Mouse (Mus musculus) splenic B cell, adult 2 months (primary cell): Measurements from ENCODE around the gene Exoc3l2.

Experiments used
- DNase-seq: peaks from one replicate; pipeline ENCODE4 v3.0.0-alpha.2; 2011; ENCODE audit warnings: low read depth, low spot score
- H3K27me3 ChIP-seq: 2 replicates; pipeline ENCODE4 v1.6.1; 2012; ENCODE audit warnings: mild to moderate bottlenecking, low read length, moderate library complexity, mixed read lengths; ENCODE audit not compliant: control insufficient read depth, poor library complexity, insufficient read depth, severe bottlenecking
- H3K36me3 ChIP-seq: 2 replicates; pipeline ENCODE4 v1.6.1; 2012; ENCODE audit warnings: mild to moderate bottlenecking, low read length, moderate library complexity, mixed read lengths; ENCODE audit not compliant: control insufficient read depth, poor library complexity, insufficient read depth, severe bottlenecking

The Exoc3l2 gene

DNA sequence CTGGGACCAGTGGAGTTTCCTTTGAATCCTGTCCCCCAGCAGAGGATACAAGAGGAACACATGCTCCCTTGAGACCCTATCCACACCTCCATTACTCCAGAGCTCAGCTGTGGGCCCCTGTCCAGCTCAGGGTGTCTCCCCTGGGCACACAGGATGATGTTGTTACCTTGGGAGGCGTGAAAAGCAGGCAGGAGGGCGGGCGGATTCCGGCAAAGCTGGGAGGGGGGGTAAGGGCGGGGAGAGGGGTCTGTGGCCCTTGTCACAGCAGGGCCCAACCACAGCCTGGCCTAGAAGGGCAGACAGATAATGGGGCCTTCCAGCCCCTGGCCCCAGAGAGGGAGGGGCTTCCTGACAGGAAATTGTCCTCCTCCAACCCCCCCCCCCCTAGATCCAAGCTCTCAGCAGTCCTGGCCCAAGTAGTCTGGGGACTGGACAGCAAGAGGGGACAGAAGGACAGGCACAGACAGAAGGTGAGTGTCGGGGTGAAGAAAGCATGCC lies at the start of gene Exoc3l2:
Gene Exoc3l2, plus strand, starts transcription at position 448 of the 498 bp plus-strand sequence.
- H3K27me3 ChIP-seq = no peaks in the 10 kb centered on the region
- no peaks in the 10 kb centered on the region for H3K36me3 ChIP-seq
- no peak for DNase-seq

DNA sequence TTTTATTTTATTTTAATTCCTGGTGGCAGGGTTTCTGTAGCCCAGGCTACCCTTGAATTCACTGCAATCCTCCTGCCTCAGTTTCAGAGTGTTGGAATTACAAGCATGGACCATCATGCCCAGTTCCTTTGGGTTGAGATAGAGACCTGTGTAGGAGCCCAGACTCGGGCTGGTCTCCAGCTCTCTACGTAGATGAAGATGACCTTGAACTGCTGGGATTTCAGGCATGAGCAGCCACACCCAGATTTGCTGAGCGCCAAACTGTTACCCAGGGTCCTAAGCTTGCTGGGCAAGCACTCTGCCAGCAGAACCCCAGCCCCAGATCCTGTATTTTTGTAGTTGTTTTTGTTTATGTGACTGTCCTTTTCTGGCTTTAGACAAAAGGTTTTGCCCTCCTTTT lies 49.6 kb upstream of the Exoc3l2 start:
- no peak for DNase-seq
- no peaks in the 10 kb centered on the region for H3K36me3 ChIP-seq
- H3K27me3 ChIP-seq = no peaks in the 10 kb centered on the region

DNA sequence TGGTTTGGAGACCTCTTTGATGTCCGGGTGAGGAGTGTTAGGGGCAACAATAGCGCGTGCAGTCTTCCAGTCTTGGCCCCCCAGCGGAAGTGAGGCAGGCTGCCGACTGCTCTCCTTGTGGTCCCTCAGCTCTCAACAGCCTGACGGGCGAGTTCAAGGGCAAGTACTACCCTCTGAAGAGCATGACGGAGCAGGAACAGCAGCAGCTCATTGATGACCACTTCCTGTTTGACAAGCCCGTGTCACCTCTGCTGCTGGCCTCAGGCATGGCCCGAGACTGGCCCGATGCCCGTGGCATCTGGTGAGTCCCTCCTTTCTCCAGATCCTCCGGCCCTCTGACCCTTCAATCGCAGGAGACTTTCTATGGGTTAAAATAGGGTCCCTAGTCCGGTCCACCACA lies 46.5 kb upstream of the Exoc3l2 start:
- Histone ChIP-seq H3K36me3 (no peaks in the 10 kb centered on the region), H3K27me3 (no peaks in the 10 kb centered on the region)
- DNase-seq = no peak

DNA sequence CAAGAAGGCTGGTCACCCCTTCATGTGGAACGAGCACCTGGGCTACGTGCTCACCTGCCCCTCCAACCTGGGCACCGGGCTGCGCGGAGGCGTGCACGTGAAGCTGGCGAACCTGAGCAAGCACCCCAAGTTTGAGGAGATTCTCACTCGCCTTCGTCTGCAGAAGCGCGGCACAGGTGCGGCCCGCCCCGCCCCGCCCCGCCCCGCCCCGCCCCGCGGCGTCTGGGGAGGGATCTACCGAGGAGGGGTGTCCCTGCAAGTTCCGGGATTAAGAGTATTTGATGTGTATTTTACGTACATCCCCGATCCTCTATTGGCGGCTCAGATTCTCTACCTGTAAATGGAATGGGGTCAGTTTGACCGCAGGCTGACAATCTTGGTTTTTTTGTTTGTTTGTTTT lies 43.0 kb upstream of the Exoc3l2 start:
- peak; percentile 28 for DNase-seq
- no peaks in the 10 kb centered on the region for H3K36me3 ChIP-seq
- H3K27me3 ChIP-seq = no peaks in the 10 kb centered on the region

DNA sequence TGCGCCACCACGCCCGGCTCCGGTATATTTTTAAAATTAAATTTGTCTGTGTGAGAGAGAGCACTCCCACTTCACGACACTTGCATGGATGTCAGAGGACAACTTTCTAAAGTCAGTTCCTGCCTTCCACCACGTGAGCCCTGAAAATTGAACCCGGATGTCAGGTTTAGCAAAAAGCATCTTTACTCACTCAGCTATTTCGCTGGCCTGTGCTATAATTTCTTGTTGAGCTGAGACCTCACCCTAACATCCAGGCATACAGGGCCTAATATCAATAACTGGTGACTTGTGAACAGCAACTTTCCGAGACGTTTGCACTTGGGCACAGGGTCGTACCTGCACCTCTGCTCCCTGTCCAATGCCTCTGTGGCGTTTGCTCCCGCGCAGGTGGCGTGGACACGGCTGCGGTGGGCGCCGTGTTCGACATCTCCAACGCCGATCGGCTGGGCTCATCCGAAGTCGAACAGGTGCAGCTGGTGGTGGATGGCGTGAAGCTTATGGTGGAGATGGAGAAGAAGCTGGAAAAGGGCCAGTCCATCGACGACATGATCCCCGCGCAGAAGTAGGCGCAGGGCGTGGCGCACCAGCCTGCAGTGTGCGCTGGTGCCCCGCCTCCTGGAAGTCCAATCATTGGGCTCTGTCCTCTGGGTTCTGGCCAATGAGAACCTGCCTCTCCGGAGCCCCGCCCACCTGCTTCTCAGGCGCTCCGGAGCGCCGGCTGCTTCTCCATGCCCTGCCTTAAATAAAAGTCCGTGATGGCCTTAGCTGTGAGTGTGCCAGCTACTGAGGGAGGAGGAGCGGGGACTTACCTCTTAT lies 42.1 kb upstream of the Exoc3l2 start:
- peaks cover 2% of the 10 kb centered on the region; the same call in 1 of the 2 replicates for H3K36me3 ChIP-seq
- DNase-seq = peak; percentile 89

DNA sequence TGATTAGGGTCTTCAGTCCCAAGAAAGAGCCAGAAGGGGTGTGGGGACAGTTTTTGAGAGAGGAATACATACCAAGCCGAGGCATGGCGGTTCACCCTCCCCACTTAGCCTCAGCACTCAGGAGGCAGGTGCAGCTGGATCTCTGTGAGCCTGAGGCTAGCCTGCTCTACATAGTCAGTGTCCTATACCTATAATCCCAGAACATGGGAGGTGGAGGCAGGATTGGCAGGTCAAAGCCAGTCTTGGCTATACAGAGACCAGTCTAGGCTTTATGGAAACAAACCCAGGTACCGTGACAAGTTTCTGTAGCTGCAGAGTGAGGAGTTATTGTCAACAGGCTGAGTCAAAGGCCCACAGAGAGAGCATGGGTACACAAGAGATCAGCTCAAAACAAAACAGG lies 40.0 kb upstream of the Exoc3l2 start:
- H3K27me3 ChIP-seq = no peaks in the 10 kb centered on the region
- peaks cover 2% of the 10 kb centered on the region; the same call in 1 of the 2 replicates for H3K36me3 ChIP-seq
- DNase-seq = no peak

More for the DNA sequence above, 42.1 kb upstream of the Exoc3l2 start:
- no peaks in the 10 kb centered on the region for H3K27me3 ChIP-seq

DNA sequence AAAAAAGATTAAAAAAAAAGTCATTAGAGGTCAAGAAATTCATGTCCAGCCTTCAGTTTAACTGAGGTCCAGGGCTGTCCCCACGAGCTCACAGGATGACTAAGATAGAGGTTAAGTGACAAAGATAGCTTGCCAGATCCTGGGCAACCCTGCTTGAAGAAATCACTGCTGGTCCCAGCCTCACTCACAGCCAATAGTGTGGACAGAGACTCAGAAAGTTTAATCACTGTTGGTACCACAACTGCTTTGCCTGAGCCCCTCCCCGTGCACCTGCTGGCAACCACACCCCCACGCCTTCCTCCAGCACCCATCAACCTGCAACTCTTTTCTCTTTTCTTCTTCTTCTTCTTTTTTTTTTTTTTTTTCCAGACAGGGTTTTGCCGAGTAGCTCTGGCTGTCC lies 39.1 kb upstream of the Exoc3l2 start:
- Histone ChIP-seq H3K36me3 (peaks cover 2% of the 10 kb centered on the region; the same call in 1 of the 2 replicates), H3K27me3 (no peaks in the 10 kb centered on the region)
- DNase-seq = no peak

DNA sequence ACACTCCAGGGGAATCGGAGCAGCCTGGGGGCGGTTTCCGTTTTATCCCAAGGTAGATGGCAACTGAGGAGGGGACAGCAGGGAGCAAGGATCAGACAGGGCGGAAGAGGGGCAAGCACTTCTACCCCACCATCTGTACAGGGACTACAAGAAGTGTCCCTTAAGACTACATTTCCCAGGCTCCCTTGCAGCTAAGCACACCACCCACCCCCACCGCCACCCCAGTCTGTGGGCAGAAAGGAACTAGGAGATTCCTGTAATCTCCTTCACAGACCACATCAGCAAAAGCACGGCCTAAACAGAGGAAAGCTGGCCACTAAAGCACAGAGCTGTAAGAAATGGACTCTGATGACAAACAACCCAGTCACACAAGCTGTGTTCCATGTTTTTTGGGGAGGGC lies 36.8 kb upstream of the Exoc3l2 start:
- no peaks in the 10 kb centered on the region for H3K27me3 ChIP-seq
- peaks cover 2% of the 10 kb centered on the region; the same call in 1 of the 2 replicates for H3K36me3 ChIP-seq
- DNase-seq = no peak

DNA sequence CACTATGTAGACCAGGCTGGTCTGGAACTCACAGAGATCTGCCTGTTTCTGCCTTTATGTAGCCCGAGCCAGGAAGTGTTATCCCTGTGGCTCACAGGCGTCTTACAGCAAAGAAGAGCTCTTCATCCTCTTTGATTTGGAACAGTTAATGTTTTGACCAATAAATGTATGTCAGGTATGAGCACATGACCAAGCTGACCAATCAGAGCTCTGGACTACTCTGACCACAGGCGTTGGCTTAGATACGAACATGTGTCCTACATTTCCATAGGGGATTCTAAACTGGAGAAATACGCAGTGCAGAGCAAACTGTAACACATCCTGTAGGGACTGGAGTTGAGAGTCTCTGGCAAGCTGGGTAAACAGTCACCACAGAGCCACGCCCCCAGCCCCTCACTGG lies 36.2 kb upstream of the Exoc3l2 start:
- DNase-seq = no peak
- H3K27me3 ChIP-seq = no peaks in the 10 kb centered on the region
- peaks cover 2% of the 10 kb centered on the region; the same call in 1 of the 2 replicates for H3K36me3 ChIP-seq

DNA sequence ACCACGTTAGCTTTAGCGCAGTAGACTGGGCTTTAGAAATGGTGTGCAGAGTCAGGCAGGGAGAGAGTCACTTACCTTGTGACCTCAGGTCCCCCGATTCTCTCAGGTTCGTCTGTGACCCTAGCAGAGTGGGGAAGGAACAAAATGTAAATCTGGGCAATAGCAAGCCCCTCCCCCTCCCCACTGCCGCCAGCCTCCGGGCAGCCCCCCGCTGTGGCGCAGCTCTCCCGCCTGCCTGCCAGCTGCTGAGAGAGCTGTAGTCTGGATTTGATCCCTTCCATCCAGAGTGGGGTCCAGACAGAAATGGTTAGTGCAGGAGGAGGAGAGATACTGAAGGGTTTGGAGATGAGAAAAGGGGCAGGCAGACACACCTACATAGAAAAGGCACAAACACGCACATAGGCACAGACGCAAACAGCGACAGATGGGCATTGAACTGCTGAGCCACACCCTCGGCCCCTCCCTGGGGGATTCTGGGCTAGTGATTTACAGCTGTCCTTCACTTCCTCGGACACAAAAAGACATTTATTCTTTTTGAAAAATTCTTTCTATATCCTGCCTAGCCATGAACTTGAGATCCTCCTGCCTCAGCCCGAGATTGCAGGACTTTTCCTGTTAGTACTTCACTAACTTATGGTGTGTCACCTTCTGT lies 35.0 kb upstream of the Exoc3l2 start:
- no peaks in the 10 kb centered on the region for H3K27me3 ChIP-seq
- DNase-seq = peak; percentile 43

DNA sequence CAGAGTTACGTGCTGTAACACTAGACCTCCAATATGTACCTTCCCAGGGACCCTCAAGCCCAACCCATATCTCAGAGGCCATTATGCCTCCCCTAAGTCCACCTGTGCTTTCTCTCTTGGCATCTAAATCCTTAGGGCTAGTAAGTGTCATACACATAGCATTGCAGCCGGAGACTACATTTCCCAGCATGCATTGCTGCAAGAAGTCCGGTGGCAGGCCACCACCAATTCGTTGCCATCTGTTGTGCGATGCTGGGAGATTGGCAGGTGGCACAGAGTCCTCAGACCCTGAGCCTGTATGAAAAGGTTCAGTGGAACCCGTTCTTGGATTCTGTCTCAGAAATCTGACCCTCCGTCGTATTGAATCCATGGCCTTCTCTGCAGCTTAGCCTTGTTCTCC lies 33.4 kb upstream of the Exoc3l2 start:
- peaks cover 6% of the 10 kb centered on the region; the same call in 1 of the 2 replicates for H3K36me3 ChIP-seq
- DNase-seq = peak; percentile 41
- H3K27me3 ChIP-seq = no peaks in the 10 kb centered on the region

More for the DNA sequence above, 35.0 kb upstream of the Exoc3l2 start:
- peaks cover 5% of the 10 kb centered on the region; the same call in 1 of the 2 replicates for H3K36me3 ChIP-seq

DNA sequence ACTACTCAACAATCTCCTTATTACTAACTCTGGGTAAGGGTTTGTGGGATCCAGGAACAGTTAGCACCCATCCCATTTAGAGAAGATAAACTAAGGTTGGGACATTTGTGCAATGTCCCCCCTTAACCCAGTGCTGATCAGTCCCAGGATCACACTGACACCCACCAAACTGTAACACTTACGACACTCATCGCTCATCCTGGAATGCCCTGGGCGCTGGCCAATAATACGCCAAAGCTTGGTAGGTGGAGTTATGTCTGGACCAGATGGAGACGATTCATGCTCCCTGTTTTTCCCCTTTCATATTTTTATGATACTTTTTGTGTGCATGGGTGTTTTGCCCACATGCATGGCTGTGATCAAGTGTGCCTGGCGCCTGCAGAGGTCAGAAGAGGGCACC lies 32.7 kb upstream of the Exoc3l2 start:
- DNase-seq = no peak
- Histone ChIP-seq H3K27me3 (no peaks in the 10 kb centered on the region), H3K36me3 (peaks cover 6% of the 10 kb centered on the region; the same call in 1 of the 2 replicates)

DNA sequence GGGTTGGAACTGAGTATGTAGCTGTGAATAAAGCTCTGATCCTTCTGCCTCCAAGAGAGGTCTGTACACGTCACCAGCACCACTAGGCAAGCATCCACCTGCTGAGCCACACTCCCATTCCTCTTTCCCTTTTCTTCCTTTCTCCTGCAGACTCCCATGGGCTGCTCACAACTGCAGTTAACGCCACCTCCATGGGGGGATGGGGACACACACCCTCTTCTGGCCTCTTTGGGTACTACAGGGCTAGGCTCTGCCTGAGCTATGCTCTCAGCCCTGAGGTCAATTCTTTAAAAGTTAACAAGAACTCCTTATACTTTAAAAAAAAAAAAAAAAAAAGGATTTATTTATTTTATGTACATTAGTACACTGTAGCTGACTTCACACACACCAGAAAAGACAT lies 30.7 kb upstream of the Exoc3l2 start:
- no peak for DNase-seq
- H3K27me3 ChIP-seq = no peaks in the 10 kb centered on the region
- H3K36me3 ChIP-seq = peaks cover 7% of the 10 kb centered on the region

DNA sequence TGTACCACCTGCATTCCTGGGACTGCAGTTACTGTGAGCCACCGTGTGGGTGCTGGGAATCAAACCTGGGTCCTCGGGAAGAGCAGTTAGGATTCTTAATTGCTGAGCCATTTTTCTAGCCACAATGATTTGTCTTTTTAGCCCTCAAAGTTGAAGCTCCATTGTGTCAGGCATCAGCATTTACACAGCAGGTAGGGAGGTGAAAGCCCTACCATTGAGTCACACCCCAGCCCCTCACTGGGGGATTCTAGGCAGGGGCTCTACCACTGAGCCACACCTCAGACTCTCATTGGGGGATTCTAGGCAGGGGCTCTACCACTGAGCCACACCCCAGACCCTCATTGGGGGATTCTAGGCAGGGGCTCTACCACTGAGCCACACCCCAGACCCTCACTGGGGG lies 26.9 kb upstream of the Exoc3l2 start:
- no peak for DNase-seq
- H3K27me3 ChIP-seq = no peaks in the 10 kb centered on the region
- peaks cover 7% of the 10 kb centered on the region for H3K36me3 ChIP-seq

DNA sequence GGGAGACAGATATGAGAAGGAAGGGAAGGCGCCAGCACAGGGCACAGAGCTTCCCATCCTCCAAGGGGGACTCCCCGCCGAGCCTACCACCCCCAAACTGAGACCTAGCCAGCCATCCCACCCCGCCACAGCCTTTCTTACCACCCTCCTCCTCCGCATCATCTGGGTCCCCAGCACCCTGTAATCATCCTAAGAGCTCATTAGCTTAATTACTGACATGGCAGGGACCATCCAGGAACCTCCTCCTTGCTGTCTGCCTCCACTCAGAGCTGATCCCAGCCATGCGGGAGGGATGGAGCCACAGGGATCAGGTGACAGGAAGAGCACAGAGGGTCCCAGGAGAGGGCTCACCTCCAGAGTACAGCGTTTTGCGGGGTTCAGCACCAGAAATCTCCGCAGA lies 26.1 kb upstream of the Exoc3l2 start:
- H3K36me3 ChIP-seq = peaks cover 7% of the 10 kb centered on the region
- H3K27me3 ChIP-seq = no peaks in the 10 kb centered on the region
- no peak for DNase-seq
